Mouse (Mus musculus) MEL (cell line): ENCODE measurements around the gene Olfr792. TPM values are rescaled to one million over a fixed set of nuclear protein-coding genes. Genes with fewer than 3 reads are reported as not detected.

Source experiments
- DNase-seq: peaks from one replicate; pipeline ENCODE4 v3.0.0; 2011; ENCODE audit warnings: low read depth, low spot score
- H3K27ac ChIP-seq: 2 replicates; pipeline ENCODE4 v1.5.1; 2012; ENCODE audit warnings: low read depth, mild to moderate bottlenecking, control low read depth, low read length, moderate library complexity; ENCODE audit not compliant: control insufficient read depth
- H3K27me3 ChIP-seq, 2 experiments: fragments of 150-350 bp in 1 of 2; sonication (generic) in 1 of 2; 2 replicates each; pipeline ENCODE4 v1.6.1; 2012; ENCODE audit warnings: low read length in 2 of 2, mild to moderate bottlenecking in 2 of 2, improper control_type of control experiment in 1 of 2, moderate library complexity in 1 of 2; ENCODE audit not compliant: insufficient read depth in 2 of 2, control insufficient read depth in 1 of 2
- H3K36me3 ChIP-seq, 2 experiments: 2 replicates each; pipeline ENCODE4 v1.6.1; 2012 to 2014; ENCODE audit warnings: low read length in 2 of 2, improper control_type of control experiment in 1 of 2, inconsistent platforms in 1 of 2, mild to moderate bottlenecking in 1 of 2; ENCODE audit not compliant: insufficient read depth in 2 of 2, control insufficient read depth in 1 of 2
- H3K4me1 ChIP-seq, 2 experiments: fragments of 150-350 bp in 1 of 2; sonication (generic) in 1 of 2; 2 replicates each; pipeline ENCODE4 v1.6.1; 2012; ENCODE audit warnings: low read length in 2 of 2, improper control_type of control experiment in 1 of 2, mild to moderate bottlenecking in 1 of 2; ENCODE audit not compliant: insufficient read depth in 2 of 2, control insufficient read depth in 1 of 2
- H3K4me3 ChIP-seq, 2 experiments: fragments of 150-350 bp in 1 of 2; sonication (generic) in 1 of 2; 2 replicates each; pipeline ENCODE4 v1.5.1; 2012; ENCODE audit warnings: low read depth in 2 of 2, low read length in 2 of 2, mild to moderate bottlenecking in 2 of 2, moderate library complexity in 2 of 2, control low read depth in 1 of 2, improper control_type of control experiment in 1 of 2; ENCODE audit not compliant: control insufficient read depth in 1 of 2, insufficient read depth in 1 of 2
- H3K79me2 ChIP-seq: 2 replicates; pipeline ENCODE4 v1.6.1; 2012; ENCODE audit warnings: mild to moderate bottlenecking, low read length, moderate library complexity; ENCODE audit not compliant: control insufficient read depth, poor library complexity, insufficient read depth
- H3K9ac ChIP-seq: 2 replicates; pipeline ENCODE4 v1.6.1; 2012; ENCODE audit warnings: low read depth, mild to moderate bottlenecking, control low read depth, low read length, moderate library complexity; ENCODE audit not compliant: control insufficient read depth, poor library complexity, severe bottlenecking
- H3K9me3 ChIP-seq: fragments of 150-350 bp; sonication (generic); replicated peaks from 2 replicates; pipeline ENCODE4 v1.6.1; 2012; ENCODE audit warnings: mild to moderate bottlenecking, low read length, improper control_type of control experiment, moderate library complexity; ENCODE audit not compliant: insufficient read depth
- CHD1 ChIP-seq: IDR thresholded peaks from 2 replicates; pipeline ENCODE4 v1.6.1; 2012; ENCODE audit warnings: low read depth, mild to moderate bottlenecking, inconsistent platforms, low read length, improper control_type of control experiment
- CTCF ChIP-seq, 3 experiments: IDR thresholded peaks in 2 of 3; conservative IDR thresholded peaks in 1 of 3; 2 replicates each; pipeline ENCODE4 v1.5.1; 2011 to 2012; ENCODE audit warnings: low read length in 3 of 3, low read depth in 2 of 3, mild to moderate bottlenecking in 2 of 3, improper control_type of control experiment in 1 of 3, inconsistent platforms in 1 of 3, mixed read lengths in 1 of 3, moderate library complexity in 1 of 3; ENCODE audit not compliant: control insufficient read depth in 1 of 3, insufficient read depth in 1 of 3, poor library complexity in 1 of 3, severe bottlenecking in 1 of 3
- E2F4 ChIP-seq: IDR thresholded peaks from 2 replicates; pipeline ENCODE4 v1.6.1; 2011; ENCODE audit warnings: low read depth, low read length, improper control_type of control experiment, borderline replicate concordance
- ELF1 ChIP-seq: IDR thresholded peaks from 2 replicates; pipeline ENCODE4 v1.6.1; 2014; ENCODE audit warnings: low read depth, mild to moderate bottlenecking, inconsistent platforms, low read length, improper control_type of control experiment, moderate library complexity
- EP300 ChIP-seq, 2 experiments: IDR thresholded peaks; 2 replicates each; pipeline ENCODE4 v1.6.1; 2011; ENCODE audit warnings: improper control_type of control experiment in 2 of 2, low read length in 2 of 2, low read depth in 1 of 2, mild to moderate bottlenecking in 1 of 2
- GABPA ChIP-seq: IDR thresholded peaks from 2 replicates; pipeline ENCODE4 v1.6.1; 2012; ENCODE audit warnings: low read depth, mild to moderate bottlenecking, inconsistent platforms, low read length, improper control_type of control experiment, moderate library complexity
- GATA1 ChIP-seq: IDR thresholded peaks from 2 replicates; pipeline ENCODE4 v1.6.1; 2011; ENCODE audit warnings: low read depth, low read length, improper control_type of control experiment
- MAX ChIP-seq: IDR thresholded peaks from 2 replicates; pipeline ENCODE4 v1.6.1; 2011; ENCODE audit warnings: low read length, improper control_type of control experiment
- MAZ ChIP-seq: IDR thresholded peaks from 2 replicates; pipeline ENCODE4 v1.6.1; 2012; ENCODE audit warnings: low read depth, mild to moderate bottlenecking, inconsistent platforms, low read length, improper control_type of control experiment
- MEF2A ChIP-seq: IDR thresholded peaks from 2 replicates; pipeline ENCODE4 v1.6.1; 2014; ENCODE audit warnings: low read depth, mild to moderate bottlenecking, inconsistent platforms, low read length, improper control_type of control experiment; ENCODE audit not compliant: poor library complexity, insufficient replicate concordance, severe bottlenecking; ENCODE audit errors: extremely low read depth
- MYB ChIP-seq: IDR thresholded peaks from 2 replicates; pipeline ENCODE4 v1.6.1; 2011; ENCODE audit warnings: mild to moderate bottlenecking, low read depth, low read length, improper control_type of control experiment
- POLR2A ChIP-seq, 2 experiments: IDR thresholded peaks; 2 replicates each; pipeline ENCODE4 v1.6.1; 2011 to 2012; ENCODE audit warnings: low read length in 2 of 2, mild to moderate bottlenecking in 2 of 2, control low read depth in 1 of 2, improper control_type of control experiment in 1 of 2, low read depth in 1 of 2, moderate library complexity in 1 of 2; ENCODE audit not compliant: control insufficient read depth in 1 of 2, insufficient read depth in 1 of 2, poor library complexity in 1 of 2
- POLR2AphosphoS2 ChIP-seq: IDR thresholded peaks from 2 replicates; pipeline ENCODE4 v1.6.1; 2011; ENCODE audit warnings: low read length, improper control_type of control experiment
- RAD21 ChIP-seq: IDR thresholded peaks from 2 replicates; pipeline ENCODE4 v1.6.1; 2011; ENCODE audit warnings: mild to moderate bottlenecking, low read depth, low read length, improper control_type of control experiment
- SMC3 ChIP-seq: IDR thresholded peaks from 2 replicates; pipeline ENCODE4 v1.6.1; 2011; ENCODE audit warnings: low read depth, low read length, improper control_type of control experiment
- USF2 ChIP-seq, 2 experiments: IDR thresholded peaks; 2 replicates each; pipeline ENCODE4 v1.6.1; 2011 to 2012; ENCODE audit warnings: improper control_type of control experiment in 2 of 2, low read length in 2 of 2, borderline replicate concordance in 1 of 2, inconsistent platforms in 1 of 2, low read depth in 1 of 2, mild to moderate bottlenecking in 1 of 2; ENCODE audit not compliant: insufficient read depth in 1 of 2
- ZNF384 ChIP-seq: IDR thresholded peaks from 2 replicates; pipeline ENCODE4 v1.6.1; 2012; ENCODE audit warnings: low read depth, mild to moderate bottlenecking, inconsistent platforms, low read length, improper control_type of control experiment
- polyA plus RNA-seq, 2 experiments: library from polyadenylated mRNA; stranded (reverse) in 1 of 2; unstranded in 1 of 2; fragments of >175 nt in 1 of 2; fragments of >200 nt in 1 of 2; gene quantifications; 2 replicates each; pipeline versions ENCODE4 v1.2.1 to v1.2.4; 2012; ENCODE audit warnings: low replicate concordance in 2 of 2, low read depth in 1 of 2; ENCODE audit not compliant: insufficient read length in 2 of 2, insufficient read depth in 1 of 2, missing spikeins in 1 of 2
- total RNA-seq: library from RNA; depleted of rRNA; stranded (reverse); fragments of 300-350 nt; gene quantifications from 2 replicates; pipeline ENCODE4 v1.2.3, GENCODE M21; 2012; rRNA removed

The Olfr792 gene
- total and polyA plus RNA-seq, 3 experiments, result not detected

DNA sequence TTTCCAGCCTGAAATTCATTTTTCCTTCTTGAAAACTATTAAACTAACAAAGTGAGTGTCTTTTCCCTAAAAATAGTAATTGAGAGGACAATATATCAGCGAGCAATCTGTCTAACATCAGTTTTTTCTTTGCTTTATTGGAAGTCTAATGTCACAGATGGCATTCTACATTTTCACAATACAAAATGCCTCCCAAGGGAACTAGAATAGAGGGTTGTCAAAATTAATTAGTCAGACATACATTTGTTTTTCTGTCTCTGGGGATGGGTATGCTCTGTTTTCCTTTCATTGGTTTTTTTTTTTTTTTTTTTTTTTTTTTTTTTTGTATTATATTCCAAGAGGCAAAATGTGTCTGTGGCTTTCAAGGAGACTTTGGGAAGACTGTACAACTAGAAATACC lies 38.1 kb downstream of the Olfr792 start:
- no peaks in the 10 kb centered on the region for H3K79me2 ChIP-seq
- no peak overlapping the region for H3K9ac ChIP-seq
- no peaks in the 10 kb centered on the region for H3K4me1 ChIP-seq
- no peaks in the 10 kb centered on the region for H3K9me3 ChIP-seq
- H3K27ac ChIP-seq, result no peak overlapping the region
- no peaks in the 10 kb centered on the region for H3K36me3 ChIP-seq
- no peaks in the 10 kb centered on the region for H3K27me3 ChIP-seq
- no peak for DNase-seq
- TF ChIP-seq ELF1 (no peak), MAX (no peak), POLR2A (IDR thresholded peaks at IDR 0.05; ENCODE audit: control insufficient read depth in 1 of 2, insufficient read depth in 1 of 2, low read depth in 1 of 2, low read length in 2 of 2, poor library complexity in 1 of 2) (no peak), E2F4 (no peak), MYB (no peak), CTCF (IDR thresholded peaks at IDR 0.05 in 2 of 3, conservative IDR thresholded peaks at IDR 0.05 in 1 of 3; ENCODE audit: control insufficient read depth in 1 of 3, insufficient read depth in 1 of 3, low read depth in 2 of 3, low read length in 3 of 3, poor library complexity in 1 of 3, severe bottlenecking in 1 of 3) (no peak), GABPA (no peak), SMC3 (no peak), RAD21 (no peak), USF2 (IDR thresholded peaks at IDR 0.05; ENCODE audit: borderline replicate concordance in 1 of 2, insufficient read depth in 1 of 2, low read depth in 1 of 2, low read length in 2 of 2) (no peak), MEF2A (no peak), POLR2AphosphoS2 (no peak), ZNF384 (no peak), GATA1 (no peak), CHD1 (no peak), MAZ (no peak), EP300 (IDR thresholded peaks at IDR 0.05; ENCODE audit: low read depth in 1 of 2, low read length in 2 of 2) (no peak)
- TF ChIP-seq, all 39 proteins: peak for 0
- no peak overlapping the region for H3K4me3 ChIP-seq

Other genes starting within 250 kb of the Olfr792 start
- not detected in 2 replicates for gene Olfr780, start 221.0 kb upstream of the Olfr792 start, total RNA-seq
- not detected for gene Olfr780, start 221.0 kb upstream of the Olfr792 start, polyA plus RNA-seq
- gene Olfr781, start 210.3 kb upstream of the Olfr792 start, total RNA-seq, result not detected in 2 replicates
- gene Olfr781, start 210.3 kb upstream of the Olfr792 start, polyA plus RNA-seq, result not detected
- not detected in 2 replicates for gene Olfr782, start 190.3 kb upstream of the Olfr792 start, total RNA-seq
- not detected for gene Olfr782, start 190.3 kb upstream of the Olfr792 start, polyA plus RNA-seq
- 0.13 and 0.15 TPM in 2 replicates for gene Olfr784, start 155.1 kb upstream of the Olfr792 start, total RNA-seq
- under 1 TPM in 1 of 2 experiments, not detected in 1; 0.36 TPM for gene Olfr784, start 155.1 kb upstream of the Olfr792 start, polyA plus RNA-seq
- not detected in 2 replicates for gene Olfr785, start 133.7 kb upstream of the Olfr792 start, total RNA-seq
- not detected for gene Olfr785, start 133.7 kb upstream of the Olfr792 start, polyA plus RNA-seq
- gene Olfr786, start 111.9 kb upstream of the Olfr792 start, total RNA-seq, result not detected in 2 replicates
- not detected for gene Olfr786, start 111.9 kb upstream of the Olfr792 start, polyA plus RNA-seq
- gene Olfr787, start 77.3 kb upstream of the Olfr792 start, total RNA-seq, result not detected in 2 replicates
- gene Olfr787, start 77.3 kb upstream of the Olfr792 start, polyA plus RNA-seq, result not detected
- not detected in 2 replicates for gene Olfr788, start 68.2 kb upstream of the Olfr792 start, total RNA-seq
- not detected for gene Olfr788, start 68.2 kb upstream of the Olfr792 start, polyA plus RNA-seq
- gene Olfr789, start 54.4 kb upstream of the Olfr792 start, total RNA-seq, result not detected in 2 replicates
- not detected for gene Olfr789, start 54.4 kb upstream of the Olfr792 start, polyA plus RNA-seq
- gene Olfr790, start 40.7 kb upstream of the Olfr792 start, total RNA-seq, result not detected in 2 replicates
- gene Olfr790, start 40.7 kb upstream of the Olfr792 start, polyA plus RNA-seq, result not detected
- not detected in 2 replicates for gene Olfr791, start 17.4 kb upstream of the Olfr792 start, total RNA-seq
- gene Olfr791, start 17.4 kb upstream of the Olfr792 start, polyA plus RNA-seq, result not detected
- gene Olfr794, start 28.5 kb downstream of the Olfr792 start, total RNA-seq, result not detected in 2 replicates
- not detected for gene Olfr794, start 28.5 kb downstream of the Olfr792 start, polyA plus RNA-seq
- gene Olfr796, start 73.4 kb downstream of the Olfr792 start, total RNA-seq, result not detected in 2 replicates
- not detected for gene Olfr796, start 73.4 kb downstream of the Olfr792 start, polyA plus RNA-seq
- gene Olfr798, start 88.8 kb downstream of the Olfr792 start, total RNA-seq, result not detected in 2 replicates
- not detected for gene Olfr798, start 88.8 kb downstream of the Olfr792 start, polyA plus RNA-seq
- gene Olfr799, start 98.3 kb downstream of the Olfr792 start, total RNA-seq, result not detected in 2 replicates
- gene Olfr799, start 98.3 kb downstream of the Olfr792 start, polyA plus RNA-seq, result not detected
- gene Olfr800, start 118.5 kb downstream of the Olfr792 start, total RNA-seq, result not detected in 2 replicates
- gene Olfr800, start 118.5 kb downstream of the Olfr792 start, polyA plus RNA-seq, result not detected
- not detected in 2 replicates for gene Olfr801, start 134.7 kb downstream of the Olfr792 start, total RNA-seq
- gene Olfr801, start 134.7 kb downstream of the Olfr792 start, polyA plus RNA-seq, result not detected
- not detected in 2 replicates for gene Olfr802, start 149.0 kb downstream of the Olfr792 start, total RNA-seq
- gene Olfr802, start 149.0 kb downstream of the Olfr792 start, polyA plus RNA-seq, result not detected
- not detected in 2 replicates for gene Olfr803, start 155.1 kb downstream of the Olfr792 start, total RNA-seq
- gene Olfr803, start 155.1 kb downstream of the Olfr792 start, polyA plus RNA-seq, result under 1 TPM in 1 of 2 experiments, not detected in 1; 0.03 TPM
- not detected in 2 replicates for gene Olfr804, start 164.0 kb downstream of the Olfr792 start, total RNA-seq
- gene Olfr804, start 164.0 kb downstream of the Olfr792 start, polyA plus RNA-seq, result not detected
- gene Olfr805, start 190.2 kb downstream of the Olfr792 start, total RNA-seq, result not detected in 2 replicates
- not detected for gene Olfr805, start 190.2 kb downstream of the Olfr792 start, polyA plus RNA-seq
- gene Olfr806, start 202.8 kb downstream of the Olfr792 start, total RNA-seq, result not detected in 2 replicates
- gene Olfr806, start 202.8 kb downstream of the Olfr792 start, polyA plus RNA-seq, result not detected
- gene Olfr807, start 218.6 kb downstream of the Olfr792 start, total RNA-seq, result not detected in 2 replicates
- not detected for gene Olfr807, start 218.6 kb downstream of the Olfr792 start, polyA plus RNA-seq
- gene Olfr808, start 226.3 kb downstream of the Olfr792 start, total RNA-seq, result not detected in 2 replicates
- gene Olfr808, start 226.3 kb downstream of the Olfr792 start, polyA plus RNA-seq, result not detected
- not detected in 2 replicates for gene Olfr809, start 235.5 kb downstream of the Olfr792 start, total RNA-seq
- gene Olfr809, start 235.5 kb downstream of the Olfr792 start, polyA plus RNA-seq, result not detected